Mouse (Mus musculus) left cerebral cortex, adult 2 months (tissue): ENCODE measurements at regions not wholly inside any gene's neighbourhood (a gene's known extent, or its start where the extent isn't known, plus 50 kb on each side); places are given as distances from the start of the nearest gene placed in this dataset.
A peak's percentile ranks its signal among the peaks of the same experiment; 100 is the strongest.

ENCODE experiments used
- DNase-seq, 2 experiments: peaks; one replicate each; pipeline ENCODE4 v3.0.0; 2021 to 2022; ENCODE audit warnings: low spot score in 2 of 2, mixed read lengths in 1 of 2; ENCODE audit errors: extremely low spot score in 1 of 2
- H3K27ac ChIP-seq: fragments of 200-600 bp; 2 replicates; pipeline ENCODE4 v1.8.1; 2022
- H3K4me3 ChIP-seq: fragments of 200-600 bp; 2 replicates; pipeline ENCODE4 v1.8.1; 2022
- CTCF ChIP-seq: fragments of 200-600 bp; IDR thresholded peaks from 2 replicates; pipeline ENCODE4 v1.8.1; 2022; ENCODE audit warnings: antibody characterized with exemption, mild to moderate bottlenecking, moderate library complexity
- intact Hi-C: fragments of 180-260 bp; cut with DNase I; formaldehyde crosslinking; loops from one replicate; pipeline ENCODE4 v1.15.1; 2025

- intact Hi-C loops, result no loop called here
- no peak for TF ChIP-seq CTCF
- no peak for DNase-seq
- Histone ChIP-seq H3K4me3 (no peak overlapping the region), H3K27ac (no peak overlapping the region)
These were observed 202.2 kb downstream of the Col12a1 start for GRCm38 (mm10) chr9:79516384-79516783.

- intact Hi-C loops, result no loop called here
- H3K4me3 ChIP-seq, result no peak overlapping the region
- TF ChIP-seq CTCF, result no peak
- no peak for DNase-seq
- no peak overlapping the region for H3K27ac ChIP-seq
These were observed 201.2 kb downstream of the Col12a1 start for GRCm38 (mm10) chr9:79517461-79517860.

DNA sequence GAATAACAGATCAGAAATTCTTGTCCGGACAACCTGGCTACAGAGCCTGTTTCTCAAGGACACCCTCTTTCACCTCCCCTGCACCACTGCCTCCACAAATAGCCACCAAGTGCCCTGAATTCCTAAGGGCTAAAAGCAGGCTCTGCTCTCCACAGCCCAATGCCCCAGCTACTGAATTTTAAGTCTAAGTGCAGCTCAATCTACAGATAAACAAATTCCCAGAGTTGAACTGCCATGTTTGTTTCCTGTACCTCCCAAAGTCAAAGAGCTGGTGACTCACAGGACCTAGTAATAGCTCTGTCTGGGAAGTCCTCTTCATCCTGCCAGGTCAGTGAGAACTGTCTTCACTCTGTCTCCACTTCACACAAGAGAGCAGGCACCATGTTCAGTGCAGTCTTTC lies 200.0 kb downstream of the Col12a1 start:
- DNase-seq, result no peak
- no peak for TF ChIP-seq CTCF

DNA sequence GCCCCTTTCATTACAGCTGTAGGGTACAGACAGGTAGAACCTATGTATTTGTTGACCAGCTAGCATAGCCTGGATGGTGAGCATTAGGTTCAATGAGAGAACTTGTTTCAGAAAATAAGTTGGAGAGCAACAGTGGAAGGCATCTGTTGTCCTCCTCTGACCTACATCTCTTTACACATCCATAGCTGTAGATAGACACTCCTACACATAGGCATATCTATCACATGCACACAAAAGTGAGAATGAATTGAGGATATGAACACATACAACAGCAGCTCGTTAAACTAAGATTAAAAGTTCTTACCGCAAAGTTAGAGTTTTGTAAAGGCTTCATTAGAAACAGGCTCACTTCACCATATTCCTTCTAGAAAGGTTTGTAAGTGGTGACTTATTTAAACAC lies 198.1 kb downstream of the Col12a1 start:
- intact Hi-C loops, result no loop called here
- no peak for TF ChIP-seq CTCF
- Histone ChIP-seq H3K4me3 (no peak overlapping the region), H3K27ac (no peak overlapping the region)
- no peak for DNase-seq

More for the DNA sequence above, 200.0 kb downstream of the Col12a1 start:
- intact Hi-C loops, result no loop called here
- no peak overlapping the region for H3K4me3 ChIP-seq
- H3K27ac ChIP-seq, result no peak overlapping the region

- Histone ChIP-seq H3K4me3 (no peak overlapping the region), H3K27ac (no peak overlapping the region)
- DNase-seq, result no peak
- intact Hi-C loops, result no loop called here
- no peak for TF ChIP-seq CTCF
These were observed 195.6 kb downstream of the Col12a1 start for GRCm38 (mm10) chr9:79523054-79523453.

- no peak overlapping the region for H3K4me3 ChIP-seq
- intact Hi-C loops, result no loop called here
- DNase-seq, result no peak
- TF ChIP-seq CTCF, result no peak
- H3K27ac ChIP-seq, result no peak overlapping the region
These were observed 193.6 kb downstream of the Col12a1 start for GRCm38 (mm10) chr9:79525000-79525399.

GRCm38 (mm10) chr9:79526390-79526789 lies 192.2 kb downstream of the Col12a1 start:
- Histone ChIP-seq H3K4me3 (no peak overlapping the region), H3K27ac (no peak overlapping the region)
- peak in 1 of 2 experiments; percentile 21 for DNase-seq
- TF ChIP-seq CTCF, result no peak
- intact Hi-C loops, result no loop called here

GRCm38 (mm10) chr9:79527331-79527730 lies 191.3 kb downstream of the Col12a1 start:
- Histone ChIP-seq H3K27ac (no peak overlapping the region), H3K4me3 (no peak overlapping the region)
- no peak for DNase-seq
- no peak for TF ChIP-seq CTCF
- intact Hi-C loops, result no loop called here
